Mouse (Mus musculus) brain, adult 2 months (tissue): Measurements from ENCODE around the gene Rpl4.
"Not testable (repeated sequence)": the region's sequence is repeated elsewhere in the genome, so short reads cannot be mapped to it uniquely, and the experiment has no call there.

Experiments used
- DNase-seq: peaks from one replicate; pipeline ENCODE4 v3.0.0; 2011; ENCODE audit warnings: low read depth, low spot score

Rpl4 gene

DNA sequence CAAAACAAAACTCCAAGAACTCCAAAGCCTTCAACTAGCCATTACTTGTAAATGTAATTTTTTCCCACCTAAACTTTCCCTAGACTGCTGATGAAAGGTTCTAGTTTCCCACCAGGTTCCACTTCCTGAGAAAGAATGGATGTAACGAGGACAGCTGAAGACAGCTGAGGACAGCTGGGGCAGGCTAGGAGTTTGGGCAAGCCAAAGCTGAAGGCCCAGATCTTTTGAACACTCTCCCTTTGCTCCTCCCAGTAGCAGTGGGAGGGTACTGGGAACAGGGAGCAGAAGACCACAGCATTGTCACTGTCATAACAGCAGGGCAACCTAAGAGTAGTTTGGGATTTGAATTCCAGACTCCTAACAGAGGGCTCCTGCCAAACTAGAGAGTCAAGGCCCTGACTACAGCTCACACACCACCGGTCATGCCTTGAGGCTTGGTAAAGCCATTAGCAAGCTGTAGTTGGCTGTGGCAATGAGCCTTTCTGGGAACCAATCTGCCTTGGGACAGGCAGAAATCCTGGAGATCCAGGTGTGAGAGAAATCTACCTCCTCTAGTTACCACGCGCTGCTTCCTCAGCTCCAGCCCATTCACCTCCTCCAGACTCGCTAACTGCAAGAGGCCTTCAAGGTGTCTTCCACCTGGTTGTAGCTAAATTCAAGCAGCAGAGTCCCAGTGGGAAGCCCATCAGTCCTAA is 25.0 kb downstream of the Rpl4 start:
- DNase-seq, result no peak

DNA sequence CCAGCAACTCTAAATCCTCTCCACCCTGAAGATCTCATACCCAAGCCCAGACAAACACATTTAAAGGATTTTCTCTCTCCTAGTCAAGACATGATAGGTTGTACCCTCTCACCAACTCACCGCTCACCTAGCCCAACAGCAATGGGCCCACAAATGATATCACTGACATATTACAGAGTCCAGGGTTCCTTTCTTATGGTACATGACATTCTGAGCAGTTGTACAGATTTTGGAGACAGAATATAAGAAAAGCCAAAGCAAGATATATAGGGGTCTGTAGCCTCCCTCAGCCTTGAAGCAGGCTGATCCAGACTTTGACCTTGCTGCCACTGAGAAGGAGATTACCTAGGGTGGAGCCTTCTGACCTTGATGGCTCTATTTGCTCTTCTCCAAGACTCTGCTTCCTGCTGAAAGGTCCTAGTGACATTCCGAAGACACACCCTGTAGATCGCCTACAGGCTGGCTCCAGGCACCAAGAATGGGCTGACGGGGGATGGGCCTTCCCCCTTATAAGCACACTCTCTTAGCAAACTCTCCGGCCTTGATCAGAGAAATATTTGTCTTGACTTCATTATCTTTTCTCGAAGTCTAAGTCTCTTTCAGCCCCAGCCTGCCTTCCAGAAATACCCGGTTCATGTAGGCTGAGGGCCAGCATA is 25.7 kb downstream of the Rpl4 start:
- DNase-seq, result not testable (repeated sequence)

DNA sequence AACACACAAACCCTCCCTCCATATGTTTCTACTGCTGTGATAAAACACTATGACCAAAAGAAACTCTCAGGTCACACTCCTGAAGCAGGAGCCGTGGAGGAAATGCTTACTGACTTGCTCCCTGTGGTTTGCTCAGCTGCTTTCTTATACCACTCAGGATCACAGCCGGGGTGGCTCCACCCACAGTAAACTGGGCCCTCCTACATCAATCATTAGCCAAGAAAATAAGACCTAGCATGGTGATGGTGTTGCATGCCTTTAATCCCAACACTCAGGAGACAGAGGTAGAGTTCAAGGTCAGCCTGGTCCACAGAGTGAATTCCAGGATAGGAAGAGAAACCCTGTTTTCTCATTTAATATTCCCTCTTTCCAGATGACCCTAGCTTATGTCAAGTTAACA is 26.7 kb downstream of the Rpl4 start:
- DNase-seq, result no peak

DNA sequence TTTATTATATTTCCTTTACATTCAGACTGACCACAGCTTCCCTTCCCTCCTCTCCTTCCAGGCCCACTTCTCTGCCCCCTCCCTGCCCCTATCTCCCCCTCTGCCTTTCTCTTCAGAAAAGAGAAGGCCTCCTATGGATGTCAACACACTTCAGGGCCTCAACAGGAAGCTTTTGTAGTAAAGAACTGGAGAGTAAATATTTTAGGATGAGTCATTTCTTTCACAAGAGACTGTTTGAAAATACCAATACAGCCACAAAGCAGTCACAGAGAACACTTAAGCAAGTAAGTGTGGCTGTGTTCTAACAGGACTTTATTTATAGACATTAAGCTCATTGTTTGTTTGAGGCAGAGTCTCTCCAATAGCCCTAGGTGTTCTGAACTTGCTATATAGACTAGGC is 29.2 kb downstream of the Rpl4 start:
- no peak for DNase-seq

DNA sequence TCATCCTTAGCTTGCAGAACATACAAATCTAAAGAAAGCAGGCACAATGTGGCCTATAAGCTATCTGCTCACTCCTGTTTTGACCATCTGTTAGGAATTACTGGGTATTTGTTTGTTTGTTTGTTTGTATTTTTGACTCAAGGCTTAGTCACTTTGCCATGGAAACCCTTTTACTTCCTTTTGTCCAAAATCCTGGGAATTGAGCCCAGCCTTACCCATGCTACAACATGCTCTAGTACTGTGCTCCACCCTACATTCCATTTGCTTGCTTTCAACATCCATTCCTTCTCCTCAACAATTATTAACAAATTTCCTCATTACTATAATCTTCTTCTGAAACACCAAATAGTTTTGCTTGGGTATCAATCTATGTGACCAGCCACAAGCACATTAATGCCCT is 29.7 kb downstream of the Rpl4 start:
- no peak for DNase-seq

DNA sequence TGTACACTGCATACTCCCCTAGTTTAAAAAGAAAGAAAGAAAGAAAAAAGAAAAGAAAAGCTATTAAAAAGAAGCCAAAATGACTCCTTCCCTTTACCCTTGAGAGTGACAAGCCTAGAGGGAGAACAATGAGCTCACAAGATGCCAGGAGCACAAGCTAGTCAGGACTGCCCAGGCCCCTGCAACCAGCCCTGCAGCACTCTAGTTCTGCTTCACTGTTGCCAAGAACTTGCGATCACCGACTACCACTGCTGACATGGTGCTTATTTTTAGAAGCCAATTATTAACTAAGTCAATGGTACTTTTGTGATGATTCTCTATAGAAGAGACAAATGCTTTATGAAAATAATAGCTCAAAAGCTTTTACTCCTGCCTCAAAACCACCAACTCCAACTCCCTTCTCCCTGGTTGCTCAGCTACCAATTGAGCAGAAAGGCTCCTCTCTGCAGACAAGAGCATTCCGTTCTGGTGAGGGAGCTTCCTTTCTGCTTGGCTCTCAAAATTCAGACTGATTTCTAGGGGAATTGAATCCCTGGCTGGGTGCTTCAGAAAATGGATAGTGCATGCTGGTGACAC is 34.4 kb downstream of the Rpl4 start:
- peak; percentile 70 for DNase-seq

DNA sequence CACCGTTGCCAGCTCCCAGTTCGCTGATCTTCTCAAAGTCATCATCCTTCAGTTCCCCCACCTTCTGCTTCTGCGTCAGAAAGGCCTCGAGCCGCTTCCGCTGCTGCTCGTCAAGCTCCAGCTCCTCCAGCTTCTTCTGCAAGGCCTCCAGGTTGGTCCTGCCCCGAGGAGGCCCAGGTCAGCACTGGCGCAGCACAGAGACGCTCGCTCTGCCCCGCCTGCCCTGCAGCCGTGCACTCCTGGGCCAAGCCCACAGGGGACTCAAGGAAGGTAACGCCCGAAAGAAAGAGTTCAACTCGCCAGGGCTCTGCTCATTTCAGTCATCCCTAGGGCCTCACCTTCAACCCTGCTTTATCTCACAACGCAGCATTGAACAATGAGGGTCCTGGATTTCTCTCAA is 41.3 kb downstream of the Rpl4 start:
- DNase-seq, result no peak

DNA sequence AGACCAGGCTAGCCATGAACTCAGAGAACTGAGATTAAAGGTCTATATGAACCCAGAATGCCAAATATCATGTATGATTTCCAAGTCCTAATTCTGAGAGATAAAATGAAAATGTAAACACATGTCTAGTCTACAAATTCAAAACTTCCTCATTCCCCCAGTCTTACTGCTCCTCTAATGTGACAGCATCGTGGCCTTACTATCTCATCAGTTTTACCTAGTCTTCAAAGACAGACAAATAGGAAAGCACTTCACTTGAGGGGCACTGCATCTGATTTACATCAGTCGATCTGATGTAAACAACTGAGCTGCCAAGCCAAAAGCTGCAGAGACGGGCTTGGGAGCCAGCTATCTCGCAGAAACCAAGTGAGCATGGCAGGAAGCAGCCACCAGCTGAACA is 42.9 kb downstream of the Rpl4 start:
- no peak for DNase-seq

DNA sequence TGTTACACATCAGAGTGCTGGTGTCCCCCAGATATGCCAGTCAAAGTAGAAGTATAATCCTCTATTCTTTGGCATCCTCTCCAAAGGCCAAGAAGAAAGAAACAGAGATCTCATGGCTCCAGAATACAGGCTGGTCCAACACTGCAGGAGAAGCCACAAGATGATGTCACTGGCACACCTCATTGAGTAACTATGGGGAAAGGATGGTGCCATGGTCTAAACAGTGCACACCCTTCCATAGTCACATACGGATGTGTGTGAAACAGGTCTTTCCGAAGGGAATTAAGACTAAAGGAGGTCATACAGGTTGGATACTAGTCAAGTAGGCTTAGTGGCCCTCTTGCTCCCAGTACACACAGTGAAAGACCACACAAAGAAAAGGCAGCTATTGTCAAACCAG is 43.5 kb downstream of the Rpl4 start:
- DNase-seq, result no peak

DNA sequence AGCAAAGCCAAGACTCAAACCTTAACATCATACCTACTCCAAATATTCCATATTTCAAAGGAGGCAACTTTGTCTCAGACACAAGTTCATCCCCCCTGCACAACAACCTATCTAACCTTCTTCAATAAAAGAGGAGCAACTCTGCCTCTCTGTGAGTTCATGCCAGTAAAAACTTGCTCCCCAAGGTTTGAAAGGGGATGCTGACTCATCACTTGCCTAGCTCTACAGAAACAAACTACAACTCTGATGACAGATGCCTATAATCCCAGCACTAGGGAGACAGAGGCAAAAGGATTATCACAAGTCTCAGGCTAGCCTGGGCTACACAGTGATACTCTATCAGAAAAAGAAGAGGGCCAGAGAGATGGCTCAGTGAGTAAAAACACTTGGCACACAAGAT is 44.7 kb downstream of the Rpl4 start:
- DNase-seq, result no peak

DNA sequence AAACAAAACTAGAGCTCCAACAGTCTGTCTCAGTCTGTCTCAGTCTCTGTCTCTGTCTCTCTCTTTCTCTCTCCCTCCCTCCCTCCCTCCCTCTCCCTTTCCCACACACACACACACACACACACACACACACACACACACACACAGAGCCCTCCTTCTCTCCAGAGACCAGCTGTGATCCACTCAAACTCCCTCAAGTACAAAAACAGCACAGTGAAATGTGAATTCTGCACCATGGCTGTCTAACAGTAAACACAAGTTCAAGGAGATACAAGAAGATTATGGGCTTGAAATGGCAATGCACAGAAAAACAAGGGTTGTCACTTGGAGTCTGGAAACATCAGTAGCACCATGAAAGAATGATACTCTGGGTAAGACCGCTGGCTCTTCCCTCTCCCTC is 46.1 kb downstream of the Rpl4 start:
- DNase-seq, result peak; percentile 86

DNA sequence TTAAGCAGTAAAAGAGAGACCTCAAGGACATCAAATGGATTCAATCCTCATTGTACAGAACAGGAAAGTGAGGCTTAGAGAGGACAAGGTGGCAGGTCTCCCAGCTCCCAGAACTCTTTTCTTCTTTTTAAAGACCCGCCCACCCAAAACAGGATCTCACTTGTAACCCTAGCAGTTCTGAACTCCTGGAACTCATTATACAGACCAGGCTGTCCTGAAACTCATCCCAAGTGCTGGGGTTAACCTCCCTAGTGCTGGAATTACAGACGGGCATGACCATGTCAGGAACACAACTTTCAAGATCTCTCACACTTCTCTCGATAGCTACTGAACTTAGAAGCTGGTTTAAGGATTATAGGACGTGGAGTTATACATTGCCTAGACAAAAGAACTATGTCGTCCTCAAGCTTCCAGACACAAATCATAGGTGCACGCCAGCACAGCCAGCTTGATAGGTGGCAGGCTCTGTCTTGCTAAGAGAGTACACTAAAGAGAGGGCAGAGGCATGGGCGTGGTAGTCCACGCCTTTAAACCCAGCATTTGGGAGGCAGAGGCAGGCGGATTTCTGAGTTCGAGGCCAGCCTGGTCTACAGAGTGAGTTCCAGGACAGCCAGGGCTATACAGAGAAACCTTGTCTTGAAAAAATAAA is 46.7 kb downstream of the Rpl4 start:
- no peak for DNase-seq

DNA sequence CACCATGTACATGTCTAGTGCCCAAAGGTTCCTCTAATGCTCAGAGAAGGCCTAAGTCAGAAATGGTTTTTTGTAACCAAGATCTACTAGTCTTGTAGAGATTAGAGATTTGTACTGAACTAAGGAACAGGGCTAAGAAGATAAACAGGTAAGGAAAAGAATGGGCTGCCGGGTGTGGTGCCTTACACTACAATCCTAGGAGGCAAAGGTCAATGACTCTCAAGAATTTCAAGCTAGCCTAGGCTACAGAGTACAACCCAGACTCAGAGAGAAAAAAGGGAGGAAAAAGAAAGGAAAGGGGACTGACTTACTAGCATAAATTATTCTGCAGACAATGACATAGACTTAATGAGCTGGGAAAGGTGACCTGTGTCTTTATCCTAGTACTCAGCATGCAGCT is 47.4 kb downstream of the Rpl4 start:
- no peak for DNase-seq

DNA sequence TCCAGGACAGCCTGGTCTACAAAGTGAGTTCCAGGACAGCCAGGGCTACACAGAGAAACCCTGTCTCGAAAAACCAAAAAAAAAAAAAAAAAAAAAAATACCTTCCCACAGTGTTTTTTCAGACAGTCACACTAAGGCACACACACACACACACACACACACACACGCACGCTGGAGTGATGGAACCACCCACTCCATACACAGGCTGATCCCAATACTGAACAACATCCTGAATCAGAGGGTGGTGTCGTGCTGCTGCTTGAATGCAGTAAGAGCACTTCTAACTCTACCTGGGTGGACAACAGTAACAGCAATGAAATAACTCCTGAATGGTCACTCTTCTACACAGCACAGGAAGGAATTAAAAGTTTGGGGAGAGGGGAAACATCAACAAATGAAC is 48.3 kb downstream of the Rpl4 start:
- DNase-seq, result peak; percentile 82

DNA sequence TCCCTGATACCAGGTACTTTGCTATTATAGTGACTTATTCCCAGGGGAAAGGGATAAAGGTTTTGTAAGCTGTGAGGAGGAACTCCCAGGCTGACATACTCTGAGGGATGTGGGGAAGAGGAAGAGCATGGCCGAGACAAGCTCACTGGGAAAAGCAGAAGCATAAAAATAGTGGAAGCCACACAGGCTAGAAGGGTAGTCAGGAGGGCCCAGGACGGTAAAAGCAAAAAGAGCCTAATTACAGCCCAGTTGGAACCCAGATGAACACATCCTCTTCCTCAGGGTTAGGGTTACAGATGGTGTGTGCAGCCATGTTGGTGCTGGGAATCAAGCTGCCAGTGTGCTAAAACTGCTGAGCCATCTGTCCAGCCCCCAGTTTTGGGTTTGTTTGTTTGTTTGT is 48.9 kb downstream of the Rpl4 start:
- DNase-seq, result no peak

DNA sequence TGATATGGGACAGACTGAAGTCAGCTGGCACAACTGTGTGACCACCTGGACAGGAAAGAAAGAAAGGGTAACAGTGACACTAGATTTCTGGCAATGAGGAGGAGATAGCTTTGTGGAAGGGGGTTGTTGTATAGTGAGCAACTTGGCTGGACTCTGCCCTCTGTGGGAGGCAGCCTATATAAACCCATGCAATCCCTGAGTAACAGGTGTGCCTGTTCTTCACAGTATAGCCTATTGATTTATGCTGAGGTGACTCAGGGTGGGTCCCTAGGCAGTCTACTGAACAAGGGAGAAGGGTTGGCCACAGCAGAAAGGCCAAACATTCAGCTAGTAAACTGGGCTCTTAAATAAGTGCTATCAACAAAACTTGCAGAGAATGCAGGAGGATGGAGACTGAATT is 52.6 kb downstream of the Rpl4 start:
- no peak for DNase-seq

DNA sequence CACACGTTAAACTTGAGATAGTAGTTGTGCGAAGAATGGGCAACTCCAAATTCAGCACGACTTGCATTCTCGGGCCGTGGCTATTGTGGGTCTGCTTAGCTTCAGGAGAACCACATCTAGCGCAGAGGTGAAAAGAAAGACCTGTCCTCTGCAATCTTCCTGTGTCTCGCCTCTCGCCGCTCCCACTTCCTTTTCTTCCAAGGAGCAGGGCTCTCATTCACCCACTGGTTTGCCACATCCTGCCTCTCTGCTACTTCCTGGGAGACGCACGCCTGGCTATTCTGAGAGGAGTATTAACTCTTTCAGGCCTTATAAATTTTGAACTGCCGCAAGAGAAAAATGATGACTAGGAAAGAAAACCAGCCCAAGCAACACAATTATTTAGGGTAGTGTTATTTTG is 54.6 kb downstream of the Rpl4 start:
- DNase-seq, result peak; percentile 30
